Mouse (Mus musculus) MEL (cell line): ENCODE measurements around the gene Tert.

ENCODE experiments used
- MXI1 ChIP-seq: IDR thresholded peaks from 2 replicates; pipeline ENCODE4 v1.6.1; 2011; ENCODE audit warnings: mild to moderate bottlenecking, low read depth, low read length, improper control_type of control experiment
- RAD21 ChIP-seq: IDR thresholded peaks from 2 replicates; pipeline ENCODE4 v1.6.1; 2011; ENCODE audit warnings: mild to moderate bottlenecking, low read depth, low read length, improper control_type of control experiment

DNA sequence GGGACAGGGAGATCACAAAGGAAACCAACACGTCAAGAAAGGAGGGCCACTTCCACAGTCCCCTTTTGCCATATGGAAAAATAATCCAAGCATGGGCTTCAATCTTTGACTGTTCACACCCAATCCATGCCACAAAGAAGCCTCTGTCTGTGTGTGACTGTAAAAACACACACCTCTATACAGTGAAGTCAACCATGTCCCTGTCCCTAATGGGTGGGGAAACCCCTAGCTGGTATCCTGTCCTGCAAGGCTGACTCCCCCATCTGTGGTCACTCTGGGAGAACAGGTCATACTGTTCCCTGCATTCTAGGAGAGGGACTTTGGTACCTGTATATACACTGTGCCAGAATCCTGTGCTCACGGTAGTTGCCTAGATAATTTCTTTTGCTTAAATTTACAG lies 49.4 kb upstream of the Tert start:
- TF ChIP-seq RAD21 (no peak), MXI1 (no peak)
